Mouse (Mus musculus): ENCODE measurements around the gene Ccdc117.
A peak's percentile ranks its signal among the peaks of the same experiment; 100 is the strongest.
"Not testable (repeated sequence)": the region's sequence is repeated elsewhere in the genome, so short reads cannot be mapped to it uniquely, and the experiment has no call there.

Ccdc117 gene

GRCm38 (mm10) chr11:5505856-5506575 is 36.0 kb downstream of the Ccdc117 start:
- peak; percentile 44 for DNase-seq

- DNase-seq, result no peak
Observed at GRCm38 (mm10) chr11:5502351-5503051, 39.5 kb downstream of the Ccdc117 start.

GRCm38 (mm10) chr11:5500903-5501741 is 40.9 kb downstream of the Ccdc117 start:
- no peak for DNase-seq

- DNase-seq, result no peak
Observed at GRCm38 (mm10) chr11:5499961-5500644, 41.9 kb downstream of the Ccdc117 start.

- no peak for DNase-seq
Observed at GRCm38 (mm10) chr11:5498931-5499661, 42.9 kb downstream of the Ccdc117 start.

GRCm38 (mm10) chr11:5498422-5498821 is 43.6 kb downstream of the Ccdc117 start:
- no peak for DNase-seq

- no peak for DNase-seq
Observed at GRCm38 (mm10) chr11:5496559-5497248, 45.3 kb downstream of the Ccdc117 start.

GRCm38 (mm10) chr11:5495906-5496305 is 46.1 kb downstream of the Ccdc117 start:
- DNase-seq, result no peak

- no peak for DNase-seq
Observed at GRCm38 (mm10) chr11:5495286-5495832, 46.6 kb downstream of the Ccdc117 start.

- DNase-seq, result peak; percentile 65
Observed at GRCm38 (mm10) chr11:5493869-5494268, 48.1 kb downstream of the Ccdc117 start.

GRCm38 (mm10) chr11:5491912-5492311 is 50.1 kb downstream of the Ccdc117 start:
- DNase-seq, result no peak

- DNase-seq, result no peak
Observed at GRCm38 (mm10) chr11:5490989-5491656, 50.9 kb downstream of the Ccdc117 start.

- not testable (repeated sequence) for DNase-seq
Observed at GRCm38 (mm10) chr11:5489433-5489832, 52.6 kb downstream of the Ccdc117 start.

- peak; percentile 93 for DNase-seq
Observed at GRCm38 (mm10) chr11:5485193-5486011, 56.6 kb downstream of the Ccdc117 start.

- no peak for DNase-seq
Observed at GRCm38 (mm10) chr11:5482581-5482980, 59.4 kb downstream of the Ccdc117 start.
